Mouse (Mus musculus) right cerebral cortex, adult 18-20 months (tissue): ENCODE data around the gene Il12rb1.
A peak's percentile ranks its signal among the peaks of the same experiment; 100 is the strongest.

ENCODE experiments used
- DNase-seq: peaks from one replicate; pipeline ENCODE4 v3.0.0; 2022; ENCODE audit warnings: mixed read lengths

Il12rb1 gene

GRCm38 (mm10) chr8:70856028-70856427 is 47.8 kb downstream of the Il12rb1 start:
- DNase-seq = no peak

- peak; percentile 86 for DNase-seq
These were observed 48.4 kb downstream of the Il12rb1 start for GRCm38 (mm10) chr8:70856541-70857197.

DNA sequence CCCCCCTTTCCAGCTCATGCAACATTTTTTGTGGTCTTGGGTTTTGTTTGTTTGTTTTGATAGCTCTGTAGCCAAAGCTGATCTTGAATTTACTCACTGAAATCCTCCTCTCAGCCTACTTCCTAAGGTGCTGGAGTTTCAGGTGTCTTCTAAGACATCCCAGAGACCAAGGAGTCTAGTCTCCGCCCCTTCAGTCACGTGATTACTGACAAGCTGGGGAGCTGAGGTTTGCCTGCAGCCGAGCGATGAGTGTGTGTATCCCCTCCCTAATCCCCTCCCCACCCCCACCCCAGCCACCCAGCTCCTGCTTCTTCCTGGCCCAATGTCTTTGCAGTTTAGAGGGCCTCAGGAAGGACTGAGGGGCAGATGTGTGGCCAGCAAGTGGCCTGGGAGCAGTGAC is 49.3 kb downstream of the Il12rb1 start:
- no peak for DNase-seq

- DNase-seq = no peak
These were observed 54.8 kb downstream of the Il12rb1 start, which contains the start of gene Kcnn1 for GRCm38 (mm10) chr8:70862824-70863641. Gene Kcnn1, minus strand, starts transcription at chr8:70863258.

DNA sequence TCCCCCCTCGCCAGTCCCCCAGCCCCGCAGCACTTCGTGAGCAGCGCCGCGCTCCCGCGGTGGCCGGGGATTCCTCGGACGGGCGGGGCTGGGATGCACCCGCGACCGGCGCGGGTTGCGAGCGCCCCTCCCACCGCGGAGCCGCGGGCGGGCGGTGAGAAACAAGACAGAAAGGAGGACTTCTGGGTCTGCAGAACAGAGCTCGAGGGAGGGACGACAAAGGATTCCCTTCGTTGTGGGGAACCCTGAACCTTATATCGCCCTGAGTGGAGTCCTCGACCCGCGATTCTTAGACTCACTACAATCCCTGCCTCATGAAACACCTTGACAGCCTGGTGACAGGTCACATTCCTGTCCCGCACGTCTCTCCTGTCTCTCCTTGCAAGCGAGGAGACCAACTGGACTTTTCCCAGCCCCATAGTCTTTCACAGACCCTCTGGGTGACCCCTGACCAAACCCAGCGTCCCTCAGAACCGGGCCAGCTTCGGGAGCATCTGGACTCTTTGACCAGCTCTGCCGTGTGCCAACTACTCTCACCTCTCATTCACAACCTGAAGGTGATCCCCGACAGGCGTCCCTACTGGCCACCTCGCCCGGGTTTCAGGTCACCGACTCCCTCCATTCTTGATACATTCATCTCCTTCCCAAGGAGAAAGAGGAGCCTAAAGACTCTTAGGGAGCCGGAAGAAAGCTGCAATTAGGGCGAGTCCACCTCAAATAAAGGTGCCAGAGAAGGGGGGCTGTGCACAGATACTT is 55.9 kb downstream of the Il12rb1 start:
- DNase-seq = no peak

DNA sequence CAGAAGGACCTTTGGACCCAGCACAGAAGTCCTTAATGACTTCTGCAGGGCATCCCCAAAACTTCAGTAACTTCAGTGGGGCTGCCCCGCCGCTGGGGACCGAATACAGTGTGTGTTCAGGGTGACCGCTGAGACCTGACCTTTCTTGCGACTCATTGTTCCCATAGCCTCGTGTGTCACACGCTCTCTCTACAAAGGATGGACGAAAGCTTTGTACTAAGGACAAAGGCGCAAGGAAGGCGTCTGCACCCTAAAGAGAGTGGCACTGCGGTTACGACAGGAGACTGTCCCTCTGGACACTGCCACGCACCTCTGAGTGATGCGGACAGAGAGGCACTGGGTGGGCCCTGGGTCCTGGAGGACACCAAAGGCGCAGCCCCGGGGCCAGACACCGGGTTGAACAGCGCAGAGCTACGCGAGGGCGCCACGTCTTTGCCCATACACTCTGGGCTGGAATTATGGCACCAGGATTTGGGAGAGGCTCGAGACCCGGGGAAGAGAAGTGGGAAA is 56.5 kb downstream of the Il12rb1 start:
- no peak for DNase-seq

DNA sequence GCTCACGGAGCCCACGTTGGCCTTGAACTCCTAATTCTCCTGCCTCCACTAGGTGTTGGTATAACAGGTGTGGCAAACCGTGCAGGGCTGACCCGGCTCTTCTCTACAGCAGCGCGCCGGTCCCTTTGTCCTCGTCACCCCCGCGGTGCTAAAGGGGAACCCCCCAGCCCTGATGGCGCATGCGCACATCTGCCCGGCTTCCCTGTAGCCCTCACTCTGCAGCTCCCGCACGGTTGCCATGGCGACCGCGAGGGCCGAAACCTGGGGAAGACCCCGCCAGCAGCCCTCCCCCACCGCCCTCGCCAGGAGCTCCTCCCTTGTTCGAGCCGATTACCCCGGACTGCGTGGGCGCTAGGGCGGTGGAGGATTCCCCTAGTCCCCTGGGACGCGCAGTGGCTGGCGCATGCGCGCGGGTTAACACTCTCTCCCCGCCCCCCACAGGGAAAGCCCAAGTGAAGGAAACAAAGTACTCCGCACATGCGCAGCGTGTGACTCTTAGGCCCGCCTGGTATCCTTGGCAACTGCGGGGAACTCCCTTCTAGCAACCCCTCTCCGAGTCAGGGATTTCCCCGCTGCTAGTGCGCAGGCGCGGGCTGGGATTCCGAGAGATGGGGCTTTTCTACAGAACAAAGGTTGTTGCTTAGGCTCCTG is 57.2 kb downstream of the Il12rb1 start:
- DNase-seq = peak; percentile 99

- DNase-seq = no peak
These were observed 57.8 kb downstream of the Il12rb1 start for GRCm38 (mm10) chr8:70866001-70866520.

GRCm38 (mm10) chr8:70866566-70866965 is 58.3 kb downstream of the Il12rb1 start:
- DNase-seq = no peak

GRCm38 (mm10) chr8:70868559-70869198 is 60.4 kb downstream of the Il12rb1 start:
- no peak for DNase-seq

- DNase-seq = no peak
These were observed 60.9 kb downstream of the Il12rb1 start for GRCm38 (mm10) chr8:70869199-70869571.

- peak; percentile 77 for DNase-seq
These were observed 61.4 kb downstream of the Il12rb1 start for GRCm38 (mm10) chr8:70869601-70870041.
